Mouse (Mus musculus) cerebellum, adult 18-20 months (tissue): ENCODE data around the gene Dmbx1.
A peak's percentile ranks its signal among the peaks of the same experiment; 100 is the strongest.

Source experiments
- DNase-seq, 2 experiments: peaks; one replicate each; pipeline ENCODE4 v3.0.0; 2021

Dmbx1 gene

GRCm38 (mm10) chr4:115938276-115939160 lies 1.2 kb downstream of the Dmbx1 start:
- DNase-seq = peak in 1 of 2 experiments; percentile 48

GRCm38 (mm10) chr4:115937061-115937976 lies 2.4 kb downstream of the Dmbx1 start:
- no peak for DNase-seq

GRCm38 (mm10) chr4:115936646-115937045 lies 3.1 kb downstream of the Dmbx1 start:
- DNase-seq = no peak

- peak in 1 of 2 experiments; percentile 9 for DNase-seq
Measured at GRCm38 (mm10) chr4:115935835-115936581, 3.7 kb downstream of the Dmbx1 start.

- no peak for DNase-seq
Measured at GRCm38 (mm10) chr4:115931556-115932088, 8.1 kb downstream of the Dmbx1 start.

GRCm38 (mm10) chr4:115927637-115928036 lies 12.1 kb downstream of the Dmbx1 start:
- no peak for DNase-seq

- no peak for DNase-seq
Measured at GRCm38 (mm10) chr4:115923262-115923880, 16.4 kb downstream of the Dmbx1 start.

GRCm38 (mm10) chr4:115922688-115923087 lies 17.0 kb downstream of the Dmbx1 start:
- DNase-seq = no peak

- no peak for DNase-seq
Measured at GRCm38 (mm10) chr4:115919911-115920310, 19.8 kb downstream of the Dmbx1 start.

GRCm38 (mm10) chr4:115911586-115911985 lies 28.1 kb downstream of the Dmbx1 start:
- DNase-seq = no peak

- DNase-seq = no peak
Measured at GRCm38 (mm10) chr4:115908641-115909040, 31.1 kb downstream of the Dmbx1 start.

- DNase-seq = no peak
Measured at GRCm38 (mm10) chr4:115907994-115908393, 31.7 kb downstream of the Dmbx1 start.

- DNase-seq = no peak
Measured at GRCm38 (mm10) chr4:115906791-115907190, 32.9 kb downstream of the Dmbx1 start.

- no peak for DNase-seq
Measured at GRCm38 (mm10) chr4:115905701-115906100, 34.0 kb downstream of the Dmbx1 start.

- no peak for DNase-seq
Measured at GRCm38 (mm10) chr4:115904375-115904774, 35.4 kb downstream of the Dmbx1 start.

GRCm38 (mm10) chr4:115902816-115903215 lies 36.9 kb downstream of the Dmbx1 start:
- peak; percentile 79 to 82 for DNase-seq

- no peak for DNase-seq
Measured at GRCm38 (mm10) chr4:115897901-115898631, 41.7 kb downstream of the Dmbx1 start.

GRCm38 (mm10) chr4:115894281-115894680 lies 45.4 kb downstream of the Dmbx1 start:
- no peak for DNase-seq

- no peak for DNase-seq
Measured at GRCm38 (mm10) chr4:115890553-115890952, 49.2 kb downstream of the Dmbx1 start, which contains the start of gene 6430628N08Rik. Gene 6430628N08Rik (plus strand): TSS chr4:115890665.

GRCm38 (mm10) chr4:115890066-115890465 lies 49.7 kb downstream of the Dmbx1 start:
- DNase-seq = no peak

GRCm38 (mm10) chr4:115886875-115887274 lies 52.9 kb downstream of the Dmbx1 start:
- DNase-seq = no peak
